Mouse (Mus musculus) kidney, postnatal 4 days (tissue): ENCODE results near the gene Rbm4.
"Not testable (repeated sequence)": the region's sequence is repeated elsewhere in the genome, so short reads cannot be mapped to it uniquely, and the experiment has no call there.

Experiments
- DNase-seq, 2 experiments: peaks; one replicate each; pipeline ENCODE4 v3.0.0; 2021; ENCODE audit warnings: mixed read lengths in 2 of 2

Rbm4 gene

GRCm38 (mm10) chr19:4795929-4796328 lies 2.2 kb upstream of the Rbm4 start:
- DNase-seq, result no peak

GRCm38 (mm10) chr19:4793281-4793830 lies 345 bp downstream of the Rbm4 start:
- DNase-seq, result no peak

DNA sequence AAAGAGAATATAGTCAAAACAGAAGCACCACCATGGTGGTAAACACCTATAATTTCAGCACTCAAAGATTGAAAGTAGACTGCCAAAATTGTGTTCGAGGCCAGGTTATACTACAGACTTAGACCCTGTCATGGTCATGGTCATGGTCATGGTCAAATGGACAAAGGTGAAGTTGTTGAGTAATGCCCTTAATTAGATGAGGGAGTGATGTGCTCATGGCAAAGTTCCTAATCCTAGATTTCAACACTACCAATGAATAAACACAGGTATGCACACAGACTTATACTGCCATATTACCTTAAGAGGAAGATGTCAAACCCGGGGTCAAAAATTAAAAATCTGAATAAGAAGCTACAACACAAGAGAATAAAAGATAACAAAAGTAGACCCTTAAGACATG lies 7.4 kb downstream of the Rbm4 start:
- DNase-seq, result no peak

DNA sequence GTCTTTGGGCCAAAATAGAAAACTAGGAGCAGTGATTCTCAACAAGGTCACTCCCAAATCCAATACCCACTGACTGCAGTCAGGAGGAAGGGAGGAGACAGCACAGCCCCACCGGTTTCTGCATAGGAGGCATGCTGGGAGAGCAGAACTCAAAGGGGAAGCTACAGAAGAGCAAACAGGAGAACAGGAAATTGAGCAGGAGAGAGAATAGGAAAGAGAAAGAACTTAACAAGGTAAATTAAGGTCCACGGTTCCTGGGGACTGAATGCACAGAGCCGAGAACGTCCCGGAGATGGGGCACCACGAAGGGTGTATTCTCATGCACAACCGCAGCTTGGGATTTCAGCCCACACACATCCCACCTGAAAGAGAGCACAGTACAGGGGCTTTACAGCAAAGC lies 8.5 kb downstream of the Rbm4 start:
- no peak for DNase-seq

- DNase-seq, result no peak
These were observed 10.8 kb downstream of the Rbm4 start for GRCm38 (mm10) chr19:4782891-4783290.

- DNase-seq, result no peak
These were observed 20.9 kb downstream of the Rbm4 start for GRCm38 (mm10) chr19:4772785-4773184.

GRCm38 (mm10) chr19:4767507-4768148 lies 26.1 kb downstream of the Rbm4 start:
- no peak for DNase-seq

DNA sequence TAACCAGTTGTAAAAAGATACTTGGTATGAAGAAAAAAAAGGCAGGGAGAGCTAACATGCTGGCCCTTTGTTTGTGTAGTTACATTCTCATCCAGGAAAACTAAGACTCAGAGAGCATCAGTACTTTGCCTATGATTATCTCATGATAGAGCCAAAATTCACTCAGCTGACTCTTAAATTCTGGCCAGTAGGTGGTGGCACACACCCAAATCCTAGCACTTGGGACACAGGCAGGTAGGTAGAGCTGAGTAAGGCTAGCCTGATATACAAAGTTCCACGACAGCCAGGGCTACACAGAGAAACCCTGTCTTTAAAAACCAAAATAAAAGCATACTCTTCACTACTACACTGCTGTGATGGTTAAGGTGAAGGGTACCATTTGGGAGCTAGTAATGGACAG lies 30.8 kb downstream of the Rbm4 start:
- no peak for DNase-seq

- not testable (repeated sequence) for DNase-seq
These were observed 33.2 kb downstream of the Rbm4 start for GRCm38 (mm10) chr19:4760544-4760943.

- DNase-seq, result no peak
These were observed 36.8 kb downstream of the Rbm4 start for GRCm38 (mm10) chr19:4756921-4757320.

GRCm38 (mm10) chr19:4756193-4756911 lies 37.3 kb downstream of the Rbm4 start, which contains the start of gene Rbm4b:
Gene Rbm4b (plus strand): TSS chr19:4756497.
- peak; percentile 97 to 99 for DNase-seq

DNA sequence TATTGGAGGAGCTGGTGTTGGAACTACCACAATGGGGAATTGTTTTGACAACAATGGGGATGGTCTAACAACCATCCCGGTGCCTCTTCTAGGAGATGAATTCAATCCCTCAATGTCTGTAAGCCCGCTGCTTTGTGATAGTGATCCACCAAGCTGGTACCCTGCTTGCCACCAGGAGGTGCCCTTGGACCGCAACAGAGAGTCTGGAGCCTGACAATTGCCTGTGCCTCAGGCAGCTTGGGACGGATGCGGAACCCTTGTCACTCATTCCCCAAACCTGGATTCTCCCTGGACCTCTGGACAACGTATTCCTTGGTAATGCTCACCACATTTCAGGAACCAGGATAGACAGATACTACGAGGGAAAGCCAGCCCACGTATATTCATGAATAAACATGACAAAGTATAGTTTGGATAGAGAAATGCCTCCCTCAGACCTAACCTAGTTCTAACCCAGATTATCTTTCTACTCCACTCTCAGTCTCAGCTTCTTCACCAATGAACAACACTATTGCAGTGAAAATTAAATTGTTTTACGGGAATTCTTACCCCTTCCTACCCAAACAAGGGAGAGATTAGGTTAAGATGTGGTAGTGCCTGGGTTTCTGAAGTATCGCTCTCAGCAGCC lies 38.0 kb downstream of the Rbm4 start:
- peak; percentile 93 to 94 for DNase-seq

DNA sequence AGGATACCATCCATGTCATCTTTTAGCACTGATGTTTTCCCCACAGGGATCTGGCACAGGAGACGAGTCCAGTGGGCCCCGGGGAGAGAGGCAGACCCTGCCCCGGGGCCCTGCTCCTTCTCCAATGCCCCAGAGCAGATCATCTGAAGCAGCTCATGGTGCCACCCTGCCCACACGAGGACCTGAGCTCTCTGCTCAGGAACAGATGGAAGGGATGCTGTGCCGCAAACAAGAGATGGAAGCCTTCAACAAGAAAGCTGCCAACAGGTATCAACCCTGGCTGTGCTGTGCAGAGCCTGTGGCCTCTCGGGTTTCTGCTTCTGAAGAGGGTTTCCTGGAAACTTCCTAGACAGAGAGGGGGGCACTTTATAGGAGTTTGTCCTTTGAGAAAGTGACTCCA lies 43.7 kb downstream of the Rbm4 start:
- no peak for DNase-seq

GRCm38 (mm10) chr19:4748493-4748892 lies 45.2 kb downstream of the Rbm4 start:
- DNase-seq, result no peak

- no peak for DNase-seq
These were observed 45.9 kb downstream of the Rbm4 start for GRCm38 (mm10) chr19:4747631-4748312.

DNA sequence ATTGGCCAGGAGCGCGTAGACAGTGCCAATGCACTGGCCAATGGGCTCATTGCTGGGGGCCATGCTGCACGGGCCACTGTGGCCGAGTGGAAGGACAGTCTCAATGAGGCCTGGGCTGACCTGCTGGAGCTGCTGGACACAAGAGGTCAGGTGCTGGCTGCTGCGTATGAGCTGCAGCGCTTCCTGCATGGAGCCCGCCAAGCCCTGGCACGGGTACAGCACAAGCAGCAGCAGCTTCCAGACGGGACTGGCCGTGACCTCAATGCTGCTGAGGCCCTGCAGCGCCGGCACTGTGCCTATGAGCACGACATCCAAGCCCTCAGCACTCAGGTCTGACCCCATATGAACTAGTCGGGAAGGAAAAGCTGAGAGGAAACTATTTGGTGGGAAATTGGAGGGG lies 47.1 kb downstream of the Rbm4 start:
- DNase-seq, result no peak

GRCm38 (mm10) chr19:4745681-4746080 lies 48.0 kb downstream of the Rbm4 start:
- no peak for DNase-seq

DNA sequence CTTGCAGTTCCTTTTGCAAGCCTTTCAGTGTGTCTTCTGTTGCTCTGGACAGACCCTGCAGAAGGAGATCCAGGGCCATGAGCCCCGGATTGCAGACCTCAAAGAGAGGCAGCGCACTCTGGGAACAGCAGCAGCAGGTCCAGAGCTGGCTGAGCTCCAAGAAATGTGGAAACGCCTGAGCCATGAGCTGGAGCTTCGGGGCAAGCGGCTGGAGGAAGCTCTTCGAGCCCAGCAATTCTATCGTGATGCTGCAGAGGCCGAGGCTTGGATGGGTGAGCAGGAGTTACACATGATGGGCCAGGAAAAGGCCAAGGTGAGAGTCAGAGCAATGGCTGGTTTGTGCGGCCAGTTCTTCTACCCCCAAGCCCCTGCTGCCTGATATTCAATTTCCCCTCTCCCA lies 48.6 kb downstream of the Rbm4 start:
- DNase-seq, result peak; percentile 43

DNA sequence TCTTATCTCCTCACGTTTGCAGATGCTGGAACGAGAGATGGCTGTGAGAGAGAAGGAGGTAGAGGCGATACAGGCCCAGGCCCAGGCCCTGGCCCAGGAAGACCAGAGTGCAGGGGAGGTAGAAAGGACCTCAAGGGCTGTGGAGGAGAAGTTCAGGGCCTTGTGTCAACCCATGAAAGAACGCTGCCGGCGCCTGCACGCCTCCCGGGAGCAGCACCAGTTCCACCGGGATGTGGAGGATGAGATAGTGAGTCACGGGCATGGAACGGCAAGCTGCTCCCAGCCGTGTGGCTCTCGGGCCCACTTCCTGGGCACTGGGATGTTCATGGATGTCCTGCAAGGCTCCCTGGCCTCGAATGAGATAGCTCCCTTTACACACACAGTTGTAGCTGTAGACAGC lies 49.7 kb downstream of the Rbm4 start:
- DNase-seq, result no peak

GRCm38 (mm10) chr19:4743524-4743923 lies 50.2 kb downstream of the Rbm4 start:
- peak; percentile 56 to 68 for DNase-seq

DNA sequence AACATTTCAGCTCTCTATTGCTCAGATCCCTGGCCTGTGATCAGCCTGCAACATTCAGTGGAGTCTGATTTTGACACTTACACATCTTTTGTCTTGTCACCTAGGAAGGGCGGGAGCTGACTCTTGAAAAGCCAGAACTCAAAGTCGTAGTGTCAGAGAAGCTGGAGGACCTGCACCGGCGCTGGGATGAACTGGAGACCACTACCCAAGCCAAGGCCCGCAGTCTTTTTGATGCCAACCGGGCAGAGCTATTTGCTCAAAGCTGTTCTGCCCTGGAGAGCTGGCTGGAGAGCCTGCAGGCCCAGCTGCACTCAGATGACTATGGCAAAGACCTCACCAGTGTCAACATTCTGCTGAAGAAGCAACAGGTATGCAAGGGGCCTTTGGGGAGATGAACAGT lies 51.5 kb downstream of the Rbm4 start:
- DNase-seq, result no peak

DNA sequence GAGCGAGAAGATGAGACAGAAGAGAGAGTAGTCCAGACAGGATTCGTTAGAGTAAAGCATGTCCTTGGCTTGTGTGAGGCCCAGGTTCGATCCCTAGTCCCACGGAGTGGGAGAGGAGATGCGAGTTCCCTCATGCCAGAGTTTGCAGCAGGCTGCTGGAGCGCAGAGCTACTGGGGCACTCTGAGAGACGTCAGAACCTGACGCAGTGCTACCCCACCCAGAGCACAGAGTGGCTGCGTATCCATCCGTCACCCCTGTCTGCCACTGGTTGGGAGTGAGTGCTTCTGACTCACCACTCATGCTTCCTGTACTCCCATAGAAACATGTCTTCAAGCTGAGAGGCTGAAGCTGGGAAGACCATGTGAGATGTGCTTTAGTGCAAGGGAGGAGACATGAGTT lies 52.2 kb downstream of the Rbm4 start:
- DNase-seq, result no peak

GRCm38 (mm10) chr19:4739762-4740161 lies 53.9 kb downstream of the Rbm4 start:
- no peak for DNase-seq
